Mouse (Mus musculus): Measurements from ENCODE around the gene Gm20388.

DNA sequence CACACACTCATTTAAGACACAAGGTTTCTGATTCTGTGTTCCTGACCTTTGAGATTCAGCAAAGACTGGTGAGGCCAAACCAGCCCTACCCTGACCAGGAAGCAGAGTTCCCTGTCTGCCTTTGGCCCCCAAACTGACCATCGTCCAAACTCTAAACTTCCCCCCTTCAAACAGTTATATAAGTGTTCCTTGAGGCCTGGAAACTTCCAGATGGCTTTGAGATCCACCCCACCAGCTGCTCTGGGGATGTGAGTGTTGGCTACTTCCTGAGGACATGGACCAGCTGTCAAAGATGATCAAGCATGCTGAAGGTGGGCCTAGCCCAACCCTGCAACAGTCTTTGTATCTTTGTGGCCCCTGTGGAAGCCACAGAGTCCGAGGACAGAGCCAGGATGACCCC is 146.4 kb downstream of the Gm20388 start:
- no peak for TF ChIP-seq GATA1 (IDR thresholded peaks at IDR 0.05; ENCODE audit: low read length)
- TF ChIP-seq TAL1 (IDR thresholded peaks at IDR 0.05; ENCODE audit: low read length): no peak

All from erythroblast, embryonic 14.5 days (primary cell).